Mouse (Mus musculus) cerebellum, postnatal 36 days (tissue): ENCODE results near the gene Ikbke.
A peak's percentile ranks its signal among the peaks of the same experiment; 100 is the strongest.

Experiments used
- DNase-seq, 2 experiments: peaks; one replicate each; pipeline ENCODE4 v3.0.0; 2021 to 2022; ENCODE audit warnings: mixed read lengths in 2 of 2

Gene Ikbke

DNA sequence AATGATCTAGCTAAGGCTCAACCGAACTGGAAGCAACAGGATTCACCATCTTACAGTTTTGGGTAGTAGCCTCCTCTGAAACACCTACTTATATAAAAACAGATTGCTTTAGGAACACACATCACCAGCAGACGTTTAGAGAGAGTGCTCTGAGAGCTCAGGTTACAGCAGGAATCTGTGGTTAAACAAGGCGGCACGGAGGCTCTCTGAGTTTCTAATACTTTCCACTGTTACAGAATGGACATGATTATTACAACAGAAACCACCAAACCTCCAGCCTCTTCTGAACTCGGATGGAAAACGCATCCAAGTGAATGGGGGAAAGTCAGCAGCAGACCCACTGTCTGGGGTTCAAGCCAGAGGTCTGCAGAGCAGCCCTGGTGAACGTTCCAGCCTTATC, 43.3 kb downstream of the Ikbke start:
- no peak for DNase-seq

DNA sequence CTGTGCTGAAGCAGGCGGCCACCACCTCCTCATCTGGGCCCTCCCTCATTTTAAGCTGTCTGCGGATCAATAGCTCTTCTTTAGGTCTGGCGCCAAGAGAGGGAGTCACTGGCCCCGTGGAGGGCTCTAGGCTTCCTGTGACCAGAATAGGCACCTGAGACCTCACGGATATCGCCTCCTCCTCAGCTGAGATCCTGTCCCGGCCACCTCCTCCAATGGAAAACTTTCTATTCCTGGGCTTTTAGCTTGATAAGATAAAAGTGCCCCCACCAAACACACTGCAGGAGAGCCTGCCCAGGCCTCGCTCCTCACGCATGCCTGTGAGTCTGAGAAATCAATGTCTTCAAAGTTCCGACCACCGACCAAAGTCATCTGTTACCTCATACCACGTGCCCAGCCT, 45.9 kb downstream of the Ikbke start:
- DNase-seq, result no peak

DNA sequence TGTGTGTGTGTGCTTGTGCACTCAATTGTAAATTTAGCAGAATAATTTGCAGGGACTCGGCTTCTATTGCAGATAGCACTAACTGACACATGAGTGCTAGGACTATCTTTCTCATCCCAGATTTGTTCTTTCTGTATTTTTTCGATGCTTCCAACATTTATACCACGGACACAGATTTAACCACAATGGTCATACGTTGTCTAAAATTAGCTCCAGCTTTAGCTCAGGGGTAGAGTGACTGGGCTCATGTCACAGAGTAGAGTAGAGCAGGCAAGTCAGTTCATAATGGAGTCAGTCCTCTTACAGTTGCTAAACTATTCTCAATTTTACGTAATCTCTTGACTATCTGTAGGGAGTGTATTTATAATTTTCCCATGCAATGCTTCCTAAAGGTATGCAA, 50.7 kb downstream of the Ikbke start:
- DNase-seq, result no peak

DNA sequence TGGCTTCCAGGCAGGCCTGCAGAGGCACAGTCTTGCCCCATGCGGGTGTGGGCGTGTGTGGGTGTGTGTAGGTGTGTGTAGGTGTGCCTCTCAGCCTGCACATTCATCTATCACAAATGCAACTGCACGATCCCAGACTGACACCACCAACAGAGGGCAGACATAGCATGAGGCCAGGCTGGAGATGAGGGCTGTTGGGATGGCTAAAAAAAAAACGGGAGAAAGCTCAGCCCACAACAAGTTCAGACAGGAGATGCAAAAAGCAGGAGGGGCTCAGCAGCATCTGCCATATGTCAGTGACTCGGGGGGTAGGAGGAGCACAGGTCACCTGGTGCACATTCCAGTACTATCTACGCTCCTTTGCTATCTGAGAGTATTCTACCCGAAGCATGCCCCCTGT, 51.2 kb downstream of the Ikbke start:
- DNase-seq, result no peak

DNA sequence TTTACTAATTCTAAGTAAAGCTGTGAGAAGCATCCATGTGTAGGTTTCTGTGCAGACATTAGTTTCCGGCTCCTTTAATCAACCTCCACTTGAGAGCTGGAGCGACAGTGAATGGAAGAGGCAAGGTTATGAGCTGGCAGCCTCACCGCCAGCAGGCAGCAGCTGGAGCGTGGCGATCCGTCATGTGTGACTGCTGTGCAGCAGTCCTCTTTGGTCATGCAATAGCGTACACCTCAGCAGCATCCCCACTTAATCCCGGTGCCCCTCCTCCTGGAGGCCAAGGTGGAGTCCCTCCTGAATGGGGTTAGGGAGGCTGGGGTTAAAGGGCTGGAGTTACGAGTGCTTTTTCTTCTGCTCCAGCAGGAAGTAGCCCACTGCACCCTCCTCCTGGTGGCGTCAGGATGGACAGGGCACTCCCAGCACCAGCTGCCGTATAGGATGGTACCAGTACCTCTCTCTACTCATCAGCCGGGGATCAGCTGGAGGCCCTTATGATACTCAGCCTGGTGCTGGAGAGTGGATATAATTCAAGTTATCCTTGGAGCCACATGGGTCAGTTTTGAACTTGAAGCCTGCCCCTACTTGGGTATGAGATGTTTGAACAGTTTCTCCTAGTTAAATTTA, 54.4 kb downstream of the Ikbke start:
- DNase-seq, result no peak

DNA sequence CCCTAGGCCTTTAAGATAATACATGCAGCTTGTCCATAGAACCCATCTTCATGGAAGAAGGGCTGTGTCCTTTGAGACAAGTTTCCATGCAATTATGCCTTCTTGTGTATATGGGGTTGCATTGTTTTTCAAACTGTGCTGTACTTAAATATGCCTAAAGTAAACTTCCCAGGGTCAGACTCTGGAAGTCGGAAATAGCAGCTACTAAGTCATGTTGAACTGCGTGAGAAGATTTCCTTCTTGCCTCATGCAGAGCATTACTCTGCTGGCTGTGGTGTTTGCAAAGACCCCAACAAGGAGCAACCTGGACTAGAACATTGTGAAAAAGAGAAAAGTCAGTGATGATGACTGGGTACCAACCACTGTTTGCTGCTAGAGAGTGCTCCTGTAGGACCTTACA, 56.1 kb downstream of the Ikbke start:
- DNase-seq, result no peak

DNA sequence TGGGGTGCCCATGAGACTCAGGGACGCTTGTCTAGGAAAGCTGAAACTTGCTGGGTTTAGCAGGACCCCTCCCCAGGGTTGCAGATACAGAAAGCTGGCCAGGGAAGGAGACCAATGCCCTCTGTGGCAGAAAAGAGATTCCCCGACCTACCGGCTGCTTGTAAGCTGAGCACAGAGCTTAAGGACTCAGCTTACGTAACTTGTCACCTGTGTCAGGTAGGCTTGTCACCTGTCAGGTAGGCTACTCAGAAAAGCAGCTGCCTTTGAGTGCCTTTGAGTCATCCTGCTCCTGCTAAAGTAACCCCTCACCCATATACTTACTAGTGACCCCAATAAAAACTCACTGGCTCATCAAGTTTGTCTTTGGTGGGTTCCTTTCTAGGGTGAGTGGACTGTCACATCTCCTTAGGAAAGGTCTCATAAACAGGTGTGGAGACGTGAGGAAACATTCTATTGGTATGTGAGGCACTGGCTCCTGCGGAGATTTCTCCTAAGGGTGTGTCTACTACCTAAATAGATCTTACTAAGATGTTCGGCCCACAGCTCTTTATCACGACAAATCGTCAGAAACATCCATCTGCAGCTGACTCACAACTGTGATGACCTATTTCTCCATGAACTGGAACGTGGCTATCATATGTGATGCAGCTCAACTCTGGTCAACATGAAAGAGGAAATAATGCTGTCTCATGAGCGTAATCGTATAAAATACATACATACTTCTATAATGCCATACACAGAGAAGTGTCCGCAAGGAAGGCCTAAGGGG, 57.4 kb downstream of the Ikbke start:
- no peak for DNase-seq

DNA sequence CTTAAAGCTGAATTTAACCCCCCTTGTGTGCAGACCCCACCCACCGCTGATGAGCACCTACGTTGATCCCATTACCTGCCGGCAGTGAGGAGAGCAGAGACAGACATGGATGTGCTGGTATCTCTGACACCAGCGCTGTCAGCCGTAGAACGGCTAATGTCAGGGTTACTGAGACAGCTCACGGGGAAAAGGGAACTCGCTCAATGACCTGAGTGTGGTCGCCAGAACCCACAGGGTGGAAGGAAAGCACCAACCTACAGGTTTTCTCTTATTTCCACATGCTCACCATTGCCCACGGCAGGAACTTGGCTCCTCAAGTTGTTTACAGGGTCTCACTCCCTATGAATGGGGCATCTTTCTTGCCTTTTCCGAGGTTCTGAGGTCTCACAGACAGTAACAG, 60.5 kb downstream of the Ikbke start:
- no peak for DNase-seq

DNA sequence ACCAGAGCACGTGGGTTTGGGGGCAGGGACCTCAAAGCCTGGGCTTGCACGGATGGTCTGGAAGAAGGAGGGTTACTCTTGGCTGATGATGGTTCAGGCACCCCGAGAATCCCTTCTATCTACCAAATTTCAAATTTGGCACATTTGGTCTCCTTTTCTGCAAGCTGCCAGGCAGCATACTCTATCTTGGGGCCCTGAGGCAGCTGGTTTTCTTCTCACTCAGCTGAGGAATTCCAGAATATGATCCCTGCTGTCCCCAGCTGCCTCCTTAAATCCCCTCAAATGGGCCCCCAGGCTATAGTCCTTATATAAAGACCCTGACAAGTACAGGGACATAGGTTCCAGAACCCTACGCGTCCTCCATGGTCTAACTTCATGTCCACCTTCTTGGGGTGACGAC, 66.0 kb downstream of the Ikbke start:
- no peak for DNase-seq

DNA sequence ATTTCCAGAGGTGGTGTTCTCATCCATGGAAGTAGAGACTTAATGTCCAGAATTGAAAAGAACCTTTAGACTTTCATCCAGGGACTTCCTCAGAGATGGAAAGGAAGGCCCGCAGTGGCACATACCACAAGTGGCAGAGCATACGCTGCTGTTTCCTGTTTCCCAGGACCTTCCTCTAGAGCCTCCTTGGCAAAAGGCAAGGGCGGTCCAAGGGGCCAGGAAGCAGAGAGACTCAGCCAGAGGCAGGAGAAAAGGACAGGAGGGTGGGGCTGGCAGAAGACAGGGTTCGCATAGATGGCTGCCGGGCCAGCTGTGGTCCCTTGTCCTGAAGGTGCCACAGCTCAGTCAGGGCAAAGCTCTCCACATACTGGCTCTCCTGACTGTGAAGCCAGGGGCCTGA, 66.5 kb downstream of the Ikbke start:
- no peak for DNase-seq

DNA sequence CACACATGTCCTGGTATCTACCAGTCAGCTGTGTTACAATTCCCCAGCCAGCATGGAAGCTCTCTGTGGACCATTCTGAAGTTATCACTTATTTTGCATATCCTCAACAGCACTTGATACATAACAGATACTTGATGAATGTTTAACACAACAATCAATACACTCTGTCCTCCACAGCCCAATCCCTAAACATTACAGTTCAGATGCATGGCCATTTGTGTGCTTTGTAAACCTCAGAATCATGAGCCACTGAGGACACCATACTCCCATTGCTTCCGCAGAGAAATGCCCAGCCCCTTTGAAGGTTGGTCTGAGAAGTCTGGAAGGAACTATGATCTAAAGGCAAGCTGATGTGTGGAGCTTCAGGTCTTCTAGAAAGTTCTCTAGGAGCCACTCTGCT, 67.8 kb downstream of the Ikbke start:
- DNase-seq, result no peak

DNA sequence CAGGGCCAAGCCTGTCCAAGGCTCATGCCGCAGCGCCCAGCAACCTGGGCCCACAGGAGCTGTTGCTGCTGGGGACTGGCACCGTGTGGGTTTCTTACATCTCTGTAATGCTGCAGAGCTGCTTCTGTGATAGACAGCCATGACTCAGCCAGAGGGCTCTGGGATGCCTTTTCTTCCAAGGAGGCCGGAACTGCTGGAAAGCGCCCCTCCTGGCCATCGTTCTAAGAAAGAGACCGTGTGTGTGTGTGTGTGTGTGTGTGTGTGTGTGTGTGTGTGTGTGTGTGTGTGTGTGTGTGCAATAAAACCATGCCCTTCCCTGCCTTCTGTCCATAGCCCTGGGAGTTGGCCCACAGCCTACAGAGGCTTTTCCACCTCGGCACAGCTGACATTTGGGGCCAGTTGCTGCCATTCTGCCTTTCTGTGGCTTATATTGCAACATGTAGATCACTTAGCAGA, 69.4 kb downstream of the Ikbke start:
- DNase-seq, result peak; percentile 38 to 53

DNA sequence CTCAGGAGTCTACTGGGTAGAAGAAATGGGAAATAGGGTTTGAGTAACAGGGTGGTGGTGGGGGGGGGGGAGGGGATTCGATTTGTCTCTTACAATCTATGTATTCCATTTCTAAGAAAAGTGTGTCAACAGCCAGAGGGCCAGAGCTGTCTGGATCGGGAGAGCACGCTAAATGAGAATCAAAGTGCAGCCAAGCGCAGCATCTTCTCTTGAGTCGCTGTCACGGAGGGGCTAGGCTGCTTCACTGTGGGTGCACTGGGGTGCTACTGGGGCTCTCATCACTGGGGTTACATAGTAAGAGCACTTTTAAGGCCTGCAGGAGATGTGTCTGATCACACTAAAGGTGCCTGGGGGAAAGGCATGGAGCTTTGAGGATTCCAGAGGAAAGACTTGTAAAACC, 70.6 kb downstream of the Ikbke start:
- DNase-seq, result no peak

DNA sequence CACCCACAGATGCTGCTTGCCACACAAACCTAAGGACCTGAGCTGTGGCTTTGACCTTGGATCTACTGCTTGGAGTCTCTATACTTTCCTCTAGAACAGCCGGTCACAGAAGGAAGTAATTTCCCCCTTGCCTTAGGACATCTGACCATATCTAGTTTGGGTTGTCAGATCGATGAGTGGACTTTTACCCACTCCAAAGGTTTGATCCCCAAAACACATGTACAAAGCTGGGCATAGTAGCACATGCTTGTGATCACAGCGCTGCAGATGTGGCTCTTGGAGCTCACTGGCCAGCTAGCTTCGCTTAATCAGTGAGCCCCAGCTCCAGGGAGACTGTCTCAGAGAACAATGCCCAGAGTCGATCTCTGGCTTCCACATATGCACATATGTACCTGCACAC, 71.3 kb downstream of the Ikbke start:
- DNase-seq, result no peak

DNA sequence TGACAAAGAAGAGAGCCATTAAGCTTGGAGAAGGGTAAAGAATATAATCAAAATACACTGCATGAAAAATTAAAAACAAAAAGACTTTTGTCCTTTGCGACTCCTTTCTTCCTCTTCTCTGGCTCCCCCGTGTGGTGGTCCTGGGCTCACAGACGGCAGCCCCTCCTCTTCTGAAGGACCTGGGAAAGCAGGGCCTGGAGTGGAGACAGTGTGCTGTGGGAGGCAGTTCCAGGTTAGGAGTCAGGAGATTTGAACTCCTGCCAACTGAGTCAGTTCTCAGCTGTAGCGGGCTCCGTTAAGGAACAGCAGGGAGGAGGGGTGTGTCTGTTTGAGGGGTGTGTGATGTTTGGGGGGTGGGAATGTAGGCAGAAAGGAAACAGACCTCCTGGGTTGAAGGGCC, 71.9 kb downstream of the Ikbke start:
- DNase-seq, result peak; percentile 26 to 41

DNA sequence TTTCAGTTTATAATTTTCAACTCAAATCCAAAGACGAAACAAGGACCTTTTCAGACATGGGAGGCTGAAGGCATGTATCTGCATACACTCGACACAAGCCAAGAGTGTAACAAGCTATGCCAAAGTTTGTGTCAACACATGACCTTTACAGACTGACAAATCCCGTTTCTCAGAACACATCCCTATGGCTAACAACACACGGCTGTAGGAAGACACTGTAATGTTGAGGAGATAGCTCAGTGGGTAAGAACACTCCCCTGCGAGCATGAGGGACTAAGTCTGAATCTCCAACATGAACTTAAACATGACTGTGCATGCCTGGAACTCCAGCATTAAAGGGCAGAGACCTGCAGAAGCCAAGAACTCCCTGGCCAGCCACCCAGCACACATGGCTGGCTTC, 73.1 kb downstream of the Ikbke start:
- DNase-seq, result no peak

DNA sequence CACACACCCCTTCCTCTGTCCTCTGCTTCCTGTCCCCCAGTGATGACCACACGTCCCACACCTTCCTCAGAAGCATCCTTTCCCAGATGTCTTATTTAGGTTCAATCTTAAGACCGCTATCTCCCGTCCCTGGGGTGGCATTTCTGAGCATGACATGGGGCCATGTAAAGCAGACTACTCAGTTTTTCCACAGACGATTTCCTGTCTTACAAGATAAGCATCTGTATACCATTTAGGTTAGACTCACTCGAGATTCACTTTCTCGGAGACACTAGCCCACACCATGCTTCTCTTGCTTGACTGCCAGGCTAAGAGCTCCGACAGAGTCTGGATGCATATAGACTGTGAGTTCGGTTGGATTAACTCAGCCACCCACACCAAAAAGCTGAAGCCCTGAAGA, 74.9 kb downstream of the Ikbke start:
- no peak for DNase-seq
